ENCODE assay signal across 14 mouse cellular contexts in genomic region chr5:116442697-116443458, GRCm38 (mm10). TPM values are rescaled to one million over a fixed set of nuclear protein-coding genes. Genes with fewer than 3 reads are reported as not detected.
DNase-seq lines count a peak whose midpoint lies in the region; ATAC-seq and TF ChIP-seq lines count a peak whose summit lies in the region.
"Had no signal": no experiment of that assay in that cellular context is flagged by ENCODE, and none has a peak within 500 bp of the region (broad histone marks: within the 10 kb centered on the region; RNA-seq: fewer than 3 reads in every experiment).

No protein-coding gene starts in this region.

- no peak for TF ChIP-seq EP300 in lung, postnatal 0 days (IDR thresholded peaks at IDR 0.05)

- H3K9ac ChIP-seq in lung, postnatal 0 days (replicated peaks; ENCODE audit: low read depth) = no peak overlapping the region
- H3K9ac ChIP-seq: liver, embryonic 13.5 days; stomach, embryonic 15.5 days had no signal

- peak overlapping the region; percentile 86 for H3K27ac ChIP-seq in left cerebral cortex, adult 2 months
- H3K27ac ChIP-seq in lung, postnatal 0 days (ENCODE audit: low read length) = no peak overlapping the region
- H3K27ac ChIP-seq: liver, embryonic 13.5 days; stomach, embryonic 15.5 days had no signal

- H3K4me2 ChIP-seq in lung, postnatal 0 days (replicated peaks; ENCODE audit: low read depth, low read length) = no peak overlapping the region
- H3K4me2 ChIP-seq: liver, embryonic 13.5 days; stomach, embryonic 15.5 days had no signal

- H3K4me3 ChIP-seq in left cerebral cortex, adult 2 months = no peak overlapping the region
- H3K4me3 ChIP-seq in lung, postnatal 0 days (ENCODE audit: low read depth, low read length) = no peak overlapping the region
- H3K4me3 ChIP-seq: liver, embryonic 13.5 days; megakaryocyte, embryonic 14.5 days; stomach, embryonic 15.5 days had no signal

- peak; percentile 49 for ATAC-seq in frontal cortex, adult (ENCODE audit: low TSS enrichment)
- ATAC-seq in lung, postnatal 0 days = no peak
- ATAC-seq: Patski had no signal

- 75% methylated on average over 7 of the region's 7 CpGs for WGBS in lung, postnatal 0 days

- intact Hi-C loops in left cerebral cortex, adult 2 months (cut with DNase I) = loop anchor here (5.0 kb wide), 1 partner anchor 449 kb away; no protein-coding TSS in a partner anchor

- H3K4me1 ChIP-seq in lung, postnatal 0 days (ENCODE audit: insufficient read depth, low read depth, low read length) = no peaks in the 10 kb centered on the region
- H3K4me1 ChIP-seq: liver, embryonic 13.5 days; megakaryocyte, embryonic 14.5 days; stomach, embryonic 15.5 days had no signal

- no peaks in the 10 kb centered on the region for H3K9me3 ChIP-seq in lung, postnatal 0 days (ENCODE audit: low read length)
- H3K9me3 ChIP-seq: liver, embryonic 13.5 days; stomach, embryonic 15.5 days had no signal

- no peak for DNase-seq in frontal cortex, postnatal 10 days (ENCODE audit: low spot score in 2 of 2)
- DNase-seq in brain, adult 2 months (ENCODE audit: low read depth, low spot score) = peak; percentile 89
- peak; percentile 64 to 89 for DNase-seq in frontal cortex, postnatal 36 days (ENCODE audit: low spot score in 2 of 2)
- peak; percentile 38 to 50 for DNase-seq in left cerebral cortex, adult 2 months (ENCODE audit: extremely low spot score in 1 of 2, low spot score in 2 of 2)
- no peak for DNase-seq in ovary, postnatal 10 days (ENCODE audit: low spot score)
- DNase-seq in lung, postnatal 0 days (ENCODE audit: low spot score) = no peak
- DNase-seq in spleen, postnatal 36 days (ENCODE audit: low spot score in 2 of 2) = no peak
- DNase-seq: kidney, adult 9 months; liver, embryonic 13.5 days had no signal

- no peaks in the 10 kb centered on the region for H3K27me3 ChIP-seq in lung, postnatal 0 days (replicated peaks; ENCODE audit: insufficient read depth, low read length)
- H3K27me3 ChIP-seq: Patski had no signal

- TF ChIP-seq CTCF in left cerebral cortex, adult 2 months (IDR thresholded peaks at IDR 0.05) = no peak
- no peak for TF ChIP-seq CTCF in lung, postnatal 0 days (IDR thresholded peaks at IDR 0.05)

- no peaks in the 10 kb centered on the region for H3K36me3 ChIP-seq in lung, postnatal 0 days (ENCODE audit: insufficient read depth, low read length)
- H3K36me3 ChIP-seq: liver, embryonic 13.5 days; stomach, embryonic 15.5 days had no signal

RNA-seq across cellular contexts. Expression of gene Hspb8, which starts 20.2 kb away (rescaled TPM):
- total RNA-seq in left cerebral cortex, adult 2 months (2021) = 10 to 100 TPM; 11.0 to 12.6 TPM
- 22.2 and 23.6 TPM in 2 replicates for polyA plus RNA-seq in lung, postnatal 0 days (2015; fragmentation: Nextera tagmentation; extraction: Ambion mirVana)
- total RNA-seq: neutrophil, adult 5-6 weeks had no signal

Comparison
In these comparisons a context has a peak if more than half of its experiments do, and no peak if none do; other contexts are left out.
1. DNase-seq: peak in brain, adult 2 months (single experiment), frontal cortex, postnatal 36 days (2 of 2) and left cerebral cortex, adult 2 months (2 of 2); none in frontal cortex, postnatal 10 days (0 of 2), ovary, postnatal 10 days (single experiment), lung, postnatal 0 days (single experiment) and spleen, postnatal 36 days (0 of 2).